Mouse (Mus musculus): ENCODE data around the gene Arhgef15. TPM values are rescaled to one million over a fixed set of nuclear protein-coding genes. Genes with fewer than 3 reads are reported as not detected.

The Arhgef15 gene
- polyA plus RNA-seq, 1 experiment: 3.7 TPM

GRCm38 (mm10) chr11:68954408-68954807, 2.9 kb downstream of the Arhgef15 start:
- Histone ChIP-seq H3K4me1 (ENCODE audit: control insufficient read depth, insufficient read depth, low read length) (peaks cover 11% of the 10 kb centered on the region), H3K36me3 (ENCODE audit: control insufficient read depth, insufficient read depth, low read length) (no peaks in the 10 kb centered on the region), H3K27ac (ENCODE audit: control insufficient read depth, insufficient read depth, low read depth, low read length) (no peak overlapping the region), H3K4me3 (ENCODE audit: control insufficient read depth, low read depth, low read length) (peak overlapping the region; percentile 8), H3K27me3 (ENCODE audit: control insufficient read depth, insufficient read depth, low read length) (no peaks in the 10 kb centered on the region)
- no peak for TF ChIP-seq CTCF (IDR thresholded peaks at IDR 0.05; ENCODE audit: control insufficient read depth, insufficient read depth, insufficient replicate concordance, low read depth, low read length)
- TF ChIP-seq POLR2A (IDR thresholded peaks at IDR 0.05; ENCODE audit: control insufficient read depth, low read depth, low read length): no peak

GRCm38 (mm10) chr11:68953903-68954302, 3.4 kb downstream of the Arhgef15 start:
- Histone ChIP-seq H3K4me1 (ENCODE audit: control insufficient read depth, insufficient read depth, low read length) (peaks cover 11% of the 10 kb centered on the region), H3K27me3 (ENCODE audit: control insufficient read depth, insufficient read depth, low read length) (no peaks in the 10 kb centered on the region), H3K4me3 (ENCODE audit: control insufficient read depth, low read depth, low read length) (no peak overlapping the region), H3K36me3 (ENCODE audit: control insufficient read depth, insufficient read depth, low read length) (no peaks in the 10 kb centered on the region), H3K27ac (ENCODE audit: control insufficient read depth, insufficient read depth, low read depth, low read length) (no peak overlapping the region)
- no peak for TF ChIP-seq POLR2A (IDR thresholded peaks at IDR 0.05; ENCODE audit: control insufficient read depth, low read depth, low read length)
- TF ChIP-seq CTCF (IDR thresholded peaks at IDR 0.05; ENCODE audit: control insufficient read depth, insufficient read depth, insufficient replicate concordance, low read depth, low read length): no peak

GRCm38 (mm10) chr11:68947542-68947993, 9.7 kb downstream of the Arhgef15 start:
- TF ChIP-seq POLR2A (IDR thresholded peaks at IDR 0.05; ENCODE audit: control insufficient read depth, low read depth, low read length): no peak
- no peak for TF ChIP-seq CTCF (IDR thresholded peaks at IDR 0.05; ENCODE audit: control insufficient read depth, insufficient read depth, insufficient replicate concordance, low read depth, low read length)
- Histone ChIP-seq H3K36me3 (ENCODE audit: control insufficient read depth, insufficient read depth, low read length) (no peaks in the 10 kb centered on the region), H3K27me3 (ENCODE audit: control insufficient read depth, insufficient read depth, low read length) (no peaks in the 10 kb centered on the region), H3K4me3 (ENCODE audit: control insufficient read depth, low read depth, low read length) (no peak overlapping the region), H3K4me1 (ENCODE audit: control insufficient read depth, insufficient read depth, low read length) (peaks cover 15% of the 10 kb centered on the region), H3K27ac (ENCODE audit: control insufficient read depth, insufficient read depth, low read depth, low read length) (no peak overlapping the region)

GRCm38 (mm10) chr11:68946806-68947440, 10.4 kb downstream of the Arhgef15 start:
- Histone ChIP-seq H3K4me3 (ENCODE audit: control insufficient read depth, low read depth, low read length) (no peak overlapping the region), H3K36me3 (ENCODE audit: control insufficient read depth, insufficient read depth, low read length) (no peaks in the 10 kb centered on the region), H3K4me1 (ENCODE audit: control insufficient read depth, insufficient read depth, low read length) (peaks cover 15% of the 10 kb centered on the region), H3K27me3 (ENCODE audit: control insufficient read depth, insufficient read depth, low read length) (no peaks in the 10 kb centered on the region), H3K27ac (ENCODE audit: control insufficient read depth, insufficient read depth, low read depth, low read length) (no peak overlapping the region)
- TF ChIP-seq POLR2A (IDR thresholded peaks at IDR 0.05; ENCODE audit: control insufficient read depth, low read depth, low read length) (no peak), CTCF (IDR thresholded peaks at IDR 0.05; ENCODE audit: control insufficient read depth, insufficient read depth, insufficient replicate concordance, low read depth, low read length) (no peak)

GRCm38 (mm10) chr11:68946001-68946400, 11.3 kb downstream of the Arhgef15 start:
- Histone ChIP-seq H3K27me3 (ENCODE audit: control insufficient read depth, insufficient read depth, low read length) (no peaks in the 10 kb centered on the region), H3K4me3 (ENCODE audit: control insufficient read depth, low read depth, low read length) (no peak overlapping the region), H3K36me3 (ENCODE audit: control insufficient read depth, insufficient read depth, low read length) (no peaks in the 10 kb centered on the region), H3K4me1 (ENCODE audit: control insufficient read depth, insufficient read depth, low read length) (peaks cover 15% of the 10 kb centered on the region), H3K27ac (ENCODE audit: control insufficient read depth, insufficient read depth, low read depth, low read length) (no peak overlapping the region)
- TF ChIP-seq CTCF (IDR thresholded peaks at IDR 0.05; ENCODE audit: control insufficient read depth, insufficient read depth, insufficient replicate concordance, low read depth, low read length): no peak
- TF ChIP-seq POLR2A (IDR thresholded peaks at IDR 0.05; ENCODE audit: control insufficient read depth, low read depth, low read length): no peak

- no peak overlapping the region for H3K27ac ChIP-seq (ENCODE audit: control insufficient read depth, insufficient read depth, low read depth, low read length)
- no peak for TF ChIP-seq CTCF (IDR thresholded peaks at IDR 0.05; ENCODE audit: control insufficient read depth, insufficient read depth, insufficient replicate concordance, low read depth, low read length)
- TF ChIP-seq POLR2A (IDR thresholded peaks at IDR 0.05; ENCODE audit: control insufficient read depth, low read depth, low read length): no peak
- no peaks in the 10 kb centered on the region for H3K36me3 ChIP-seq (ENCODE audit: control insufficient read depth, insufficient read depth, low read length)
- no peak overlapping the region for H3K4me3 ChIP-seq (ENCODE audit: control insufficient read depth, low read depth, low read length)
- H3K4me1 ChIP-seq (ENCODE audit: control insufficient read depth, insufficient read depth, low read length): peaks cover 16% of the 10 kb centered on the region
- H3K27me3 ChIP-seq (ENCODE audit: control insufficient read depth, insufficient read depth, low read length): no peaks in the 10 kb centered on the region
Measured at GRCm38 (mm10) chr11:68945245-68945644, 12.0 kb downstream of the Arhgef15 start.

GRCm38 (mm10) chr11:68942731-68943130, 14.5 kb downstream of the Arhgef15 start:
- no peak for TF ChIP-seq POLR2A (IDR thresholded peaks at IDR 0.05; ENCODE audit: control insufficient read depth, low read depth, low read length)
- TF ChIP-seq CTCF (IDR thresholded peaks at IDR 0.05; ENCODE audit: control insufficient read depth, insufficient read depth, insufficient replicate concordance, low read depth, low read length): no peak
- no peaks in the 10 kb centered on the region for H3K27me3 ChIP-seq (ENCODE audit: control insufficient read depth, insufficient read depth, low read length)
- H3K4me1 ChIP-seq (ENCODE audit: control insufficient read depth, insufficient read depth, low read length): peaks cover 18% of the 10 kb centered on the region
- H3K27ac ChIP-seq (ENCODE audit: control insufficient read depth, insufficient read depth, low read depth, low read length): no peak overlapping the region
- no peaks in the 10 kb centered on the region for H3K36me3 ChIP-seq (ENCODE audit: control insufficient read depth, insufficient read depth, low read length)
- peak overlapping the region; percentile 84 for H3K4me3 ChIP-seq (ENCODE audit: control insufficient read depth, low read depth, low read length)

Data from testis, adult 2 months (tissue).